Mouse (Mus musculus): ENCODE data around the gene Pigh. TPM values are rescaled to one million over a fixed set of nuclear protein-coding genes. Genes with fewer than 3 reads are reported as not detected.

The Pigh gene
- polyA plus RNA-seq, 1 experiment = 9.9 TPM

DNA sequence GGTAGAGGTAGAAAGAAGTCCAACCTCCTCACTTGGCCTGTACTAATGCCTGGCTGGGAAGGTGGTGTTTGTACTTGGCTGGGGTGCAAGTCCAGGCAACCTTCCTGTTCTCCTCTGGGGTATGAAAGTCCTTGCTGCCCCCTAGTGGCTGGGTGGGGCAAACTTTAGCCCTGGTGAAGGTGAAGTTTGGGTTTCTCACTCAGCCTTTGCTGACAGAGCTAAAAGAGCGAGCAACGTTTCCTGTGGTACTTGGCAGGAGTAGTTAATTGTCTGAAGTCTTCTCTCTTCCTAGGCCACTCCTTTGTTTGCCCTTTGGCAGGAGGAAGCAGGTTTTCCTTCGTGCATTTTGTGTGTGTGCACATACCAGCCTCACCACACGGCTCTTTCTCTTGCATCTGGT is 3.1 kb upstream of the Pigh start:
- Histone ChIP-seq H3K27ac (ENCODE audit: insufficient read depth, low read depth, low read length) (peak overlapping the region; percentile 63), H3K36me3 (ENCODE audit: control insufficient read depth, insufficient read depth, low read length) (no peaks in the 10 kb centered on the region), H3K4me1 (ENCODE audit: control insufficient read depth, insufficient read depth, insufficient read length, low read length) (0 out of 2 replicates have a peak, but pooled peaks cover 2% of the 10 kb centered on the region), H3K4me3 (ENCODE audit: low read depth, low read length) (no peak overlapping the region), H3K27me3 (ENCODE audit: control insufficient read depth, insufficient read depth, low read length) (no peaks in the 10 kb centered on the region)
- WGBS = 12% methylated on average over 4 of the region's 4 CpGs
- TF ChIP-seq POLR2A (IDR thresholded peaks at IDR 0.05; ENCODE audit: low read depth, low read length) = no peak
- peak; percentile 90; the same call in 1 of the 2 replicates for TF ChIP-seq CTCF (IDR thresholded peaks at IDR 0.05; ENCODE audit: extremely low read depth, insufficient read length, insufficient replicate concordance, low read depth, low read length)

DNA sequence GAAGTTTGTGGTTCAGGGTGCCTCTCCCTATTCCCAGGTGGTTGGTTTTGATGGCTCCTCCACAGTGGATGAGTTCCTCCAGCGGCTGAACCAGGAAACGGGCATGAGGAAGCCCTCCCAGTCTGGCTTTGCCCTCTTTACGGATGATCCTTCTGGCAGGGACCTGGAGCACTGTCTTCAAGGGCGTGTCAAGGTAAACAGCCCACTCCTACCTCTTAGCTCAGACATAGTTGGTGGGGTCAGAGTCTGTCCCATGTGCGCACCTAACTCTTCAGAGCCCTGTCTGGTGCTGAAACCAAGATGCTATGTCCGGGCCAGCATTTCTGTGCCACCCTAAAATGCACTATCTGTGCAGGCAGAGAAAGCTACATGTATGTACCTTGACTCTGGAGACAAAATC is 16.1 kb downstream of the Pigh start:
- H3K27ac ChIP-seq (ENCODE audit: insufficient read depth, low read depth, low read length) = no peak overlapping the region
- no peaks in the 10 kb centered on the region for H3K27me3 ChIP-seq (ENCODE audit: control insufficient read depth, insufficient read depth, low read length)
- TF ChIP-seq CTCF (IDR thresholded peaks at IDR 0.05; ENCODE audit: extremely low read depth, insufficient read length, insufficient replicate concordance, low read depth, low read length) = no peak
- no peak for TF ChIP-seq POLR2A (IDR thresholded peaks at IDR 0.05; ENCODE audit: low read depth, low read length)
- WGBS = 60% methylated on average over 6 of the region's 6 CpGs
- H3K4me1 ChIP-seq (ENCODE audit: control insufficient read depth, insufficient read depth, insufficient read length, low read length) = no peaks in the 10 kb centered on the region
- no peak overlapping the region for H3K4me3 ChIP-seq (ENCODE audit: low read depth, low read length)
- peaks cover 87% of the 10 kb centered on the region for H3K36me3 ChIP-seq (ENCODE audit: control insufficient read depth, insufficient read depth, low read length)

DNA sequence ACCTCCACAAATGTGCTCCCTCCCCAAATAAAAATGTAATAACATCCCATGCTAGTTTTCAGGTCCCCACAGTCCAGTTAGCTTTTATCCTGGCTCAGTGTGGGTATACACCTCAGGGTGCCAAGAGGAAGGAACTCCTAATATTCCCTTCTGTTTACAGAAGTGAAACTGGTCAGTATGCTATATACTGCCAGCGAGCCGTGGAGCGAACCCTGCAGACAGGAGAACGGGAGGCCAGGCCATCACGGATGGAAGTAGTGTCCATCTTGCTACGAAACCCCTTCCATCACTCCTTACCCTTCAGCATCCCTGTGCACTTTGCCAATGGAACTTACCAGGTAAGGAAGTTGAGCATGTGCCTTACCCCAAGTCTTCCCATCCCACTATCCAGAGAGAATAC is 16.9 kb downstream of the Pigh start:
- H3K27me3 ChIP-seq (ENCODE audit: control insufficient read depth, insufficient read depth, low read length) = no peaks in the 10 kb centered on the region
- H3K4me1 ChIP-seq (ENCODE audit: control insufficient read depth, insufficient read depth, insufficient read length, low read length) = no peaks in the 10 kb centered on the region
- H3K36me3 ChIP-seq (ENCODE audit: control insufficient read depth, insufficient read depth, low read length) = peaks cover 86% of the 10 kb centered on the region
- H3K27ac ChIP-seq (ENCODE audit: insufficient read depth, low read depth, low read length) = no peak overlapping the region
- TF ChIP-seq CTCF (IDR thresholded peaks at IDR 0.05; ENCODE audit: extremely low read depth, insufficient read length, insufficient replicate concordance, low read depth, low read length) (no peak), POLR2A (IDR thresholded peaks at IDR 0.05; ENCODE audit: low read depth, low read length) (no peak)
- WGBS = 77% methylated on average over 6 of the region's 6 CpGs
- H3K4me3 ChIP-seq (ENCODE audit: low read depth, low read length) = no peak overlapping the region

DNA sequence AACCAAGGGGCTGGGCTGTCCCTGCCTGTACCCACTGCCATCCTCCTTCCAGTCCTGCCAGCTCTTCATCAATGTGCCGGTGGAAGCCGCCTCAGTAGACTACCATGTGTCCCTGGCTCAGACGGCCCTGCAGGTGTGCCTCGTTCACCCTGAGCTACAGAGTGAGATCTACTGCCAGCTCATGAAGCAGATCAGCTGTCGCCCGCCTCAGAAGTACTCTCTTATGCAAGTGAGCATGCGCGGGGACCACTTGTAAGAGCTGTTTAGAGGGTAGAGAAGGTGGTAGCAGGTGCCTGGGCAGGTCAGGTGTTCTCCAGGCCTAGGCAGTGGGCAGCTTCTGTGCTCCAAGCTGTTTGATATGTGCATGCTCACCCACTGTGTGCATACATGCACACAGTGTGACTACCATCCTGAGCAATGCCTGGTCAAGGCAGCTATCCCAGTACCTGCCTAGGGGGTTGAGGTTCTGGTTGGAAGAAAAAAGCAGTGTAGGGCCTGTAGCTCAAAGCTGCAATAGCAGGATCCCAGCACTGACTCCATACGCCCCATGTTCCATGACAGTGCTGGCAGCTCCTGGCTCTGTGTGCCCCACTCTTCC is 18.6 kb downstream of the Pigh start:
- no peaks in the 10 kb centered on the region for H3K27me3 ChIP-seq (ENCODE audit: control insufficient read depth, insufficient read depth, low read length)
- TF ChIP-seq POLR2A (IDR thresholded peaks at IDR 0.05; ENCODE audit: low read depth, low read length) (no peak), CTCF (IDR thresholded peaks at IDR 0.05; ENCODE audit: extremely low read depth, insufficient read length, insufficient replicate concordance, low read depth, low read length) (no peak)
- H3K36me3 ChIP-seq (ENCODE audit: control insufficient read depth, insufficient read depth, low read length) = peaks cover 78% of the 10 kb centered on the region
- 89% methylated on average over 9 of the region's 9 CpGs for WGBS
- no peak overlapping the region for H3K4me3 ChIP-seq (ENCODE audit: low read depth, low read length)
- H3K27ac ChIP-seq (ENCODE audit: insufficient read depth, low read depth, low read length) = no peak overlapping the region
- H3K4me1 ChIP-seq (ENCODE audit: control insufficient read depth, insufficient read depth, insufficient read length, low read length) = no peaks in the 10 kb centered on the region

DNA sequence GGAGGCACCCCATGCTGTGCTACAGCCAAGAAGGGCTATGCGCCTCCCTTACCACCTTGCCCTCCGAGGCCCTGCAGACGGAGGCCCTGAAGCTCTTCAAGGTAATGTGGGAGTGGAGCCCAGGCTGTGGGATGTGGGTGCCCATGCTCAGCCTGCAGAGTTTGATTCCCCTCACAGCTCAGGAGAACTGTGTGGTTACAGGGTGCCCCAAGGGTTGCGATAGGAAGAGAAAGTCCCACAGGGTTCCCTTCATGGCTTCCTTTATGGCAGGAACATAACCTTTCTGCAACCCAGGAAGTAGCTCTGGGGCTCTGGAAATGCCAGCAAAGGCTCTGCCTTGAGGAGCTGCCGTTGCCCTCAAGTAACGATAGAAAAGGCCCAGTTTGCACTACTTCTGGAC is 19.5 kb downstream of the Pigh start:
- Histone ChIP-seq H3K36me3 (ENCODE audit: control insufficient read depth, insufficient read depth, low read length) (peaks cover 74% of the 10 kb centered on the region), H3K4me3 (ENCODE audit: low read depth, low read length) (no peak overlapping the region), H3K27me3 (ENCODE audit: control insufficient read depth, insufficient read depth, low read length) (no peaks in the 10 kb centered on the region), H3K4me1 (ENCODE audit: control insufficient read depth, insufficient read depth, insufficient read length, low read length) (no peaks in the 10 kb centered on the region), H3K27ac (ENCODE audit: insufficient read depth, low read depth, low read length) (no peak overlapping the region)
- TF ChIP-seq CTCF (IDR thresholded peaks at IDR 0.05; ENCODE audit: extremely low read depth, insufficient read length, insufficient replicate concordance, low read depth, low read length) = no peak
- TF ChIP-seq POLR2A (IDR thresholded peaks at IDR 0.05; ENCODE audit: low read depth, low read length) = no peak
- WGBS = 87% methylated on average over 6 of the region's 6 CpGs

DNA sequence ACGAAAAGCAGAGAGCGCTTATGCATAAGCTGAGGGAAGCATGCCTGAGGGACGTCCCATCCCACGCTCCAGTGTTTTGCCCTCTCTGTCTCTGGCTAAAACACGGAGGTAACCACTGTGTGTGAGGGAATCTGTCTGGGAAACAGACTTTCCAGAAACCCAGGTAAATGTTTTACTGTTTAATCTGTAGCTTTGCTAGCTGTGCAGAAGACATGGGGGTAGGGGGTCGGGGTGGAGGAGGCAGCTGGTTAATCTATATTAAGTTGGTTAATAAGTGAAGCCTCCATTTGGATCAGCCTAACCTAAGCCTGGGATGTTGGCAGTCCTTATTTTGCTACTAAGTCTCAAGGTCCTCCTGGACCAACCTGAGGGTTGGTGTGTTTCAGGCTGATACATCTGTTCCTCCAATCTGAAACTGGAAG is 20.3 kb downstream of the Pigh start:
- H3K27ac ChIP-seq (ENCODE audit: insufficient read depth, low read depth, low read length) = no peak overlapping the region
- H3K4me1 ChIP-seq (ENCODE audit: control insufficient read depth, insufficient read depth, insufficient read length, low read length) = no peaks in the 10 kb centered on the region
- 85% methylated on average over 6 of the region's 6 CpGs for WGBS
- no peak overlapping the region for H3K4me3 ChIP-seq (ENCODE audit: low read depth, low read length)
- no peaks in the 10 kb centered on the region for H3K27me3 ChIP-seq (ENCODE audit: control insufficient read depth, insufficient read depth, low read length)
- no peak for TF ChIP-seq CTCF (IDR thresholded peaks at IDR 0.05; ENCODE audit: extremely low read depth, insufficient read length, insufficient replicate concordance, low read depth, low read length)
- no peak for TF ChIP-seq POLR2A (IDR thresholded peaks at IDR 0.05; ENCODE audit: low read depth, low read length)
- H3K36me3 ChIP-seq (ENCODE audit: control insufficient read depth, insufficient read depth, low read length) = peaks cover 74% of the 10 kb centered on the region

DNA sequence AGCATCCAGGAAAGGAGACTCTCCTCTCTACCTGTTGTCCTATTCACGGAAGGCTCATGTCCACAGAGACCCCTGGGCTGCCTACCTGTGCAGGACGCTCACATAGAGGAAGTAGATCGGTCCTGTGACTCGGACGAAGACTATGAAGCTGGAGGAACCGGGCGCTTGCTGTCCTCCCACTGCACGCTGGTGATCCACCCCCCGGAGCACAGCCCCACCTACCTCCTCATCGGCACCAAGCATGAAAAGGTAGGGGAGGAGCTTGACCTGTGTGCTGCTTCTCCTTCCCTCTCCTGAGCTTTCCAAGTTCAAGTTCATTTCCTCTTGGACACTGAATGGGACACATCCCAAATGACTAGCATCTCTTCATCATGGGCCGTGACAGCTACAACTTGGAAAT is 21.1 kb downstream of the Pigh start:
- H3K27me3 ChIP-seq (ENCODE audit: control insufficient read depth, insufficient read depth, low read length) = no peaks in the 10 kb centered on the region
- H3K4me3 ChIP-seq (ENCODE audit: low read depth, low read length) = no peak overlapping the region
- TF ChIP-seq CTCF (IDR thresholded peaks at IDR 0.05; ENCODE audit: extremely low read depth, insufficient read length, insufficient replicate concordance, low read depth, low read length) (no peak), POLR2A (IDR thresholded peaks at IDR 0.05; ENCODE audit: low read depth, low read length) (no peak)
- no peaks in the 10 kb centered on the region for H3K4me1 ChIP-seq (ENCODE audit: control insufficient read depth, insufficient read depth, insufficient read length, low read length)
- 93% methylated on average over 11 of the region's 11 CpGs for WGBS
- H3K36me3 ChIP-seq (ENCODE audit: control insufficient read depth, insufficient read depth, low read length) = peaks cover 73% of the 10 kb centered on the region
- H3K27ac ChIP-seq (ENCODE audit: insufficient read depth, low read depth, low read length) = no peak overlapping the region

Data from small intestine, adult 2 months (tissue).